Mouse (Mus musculus) liver, postnatal 0 days (tissue): ENCODE measurements around the gene Mier2. TPM values are rescaled to one million over a fixed set of nuclear protein-coding genes. Genes with fewer than 3 reads are reported as not detected.

ENCODE experiments used
- ATAC-seq: fragments of 200-750 bp; cut with Nextera tagmentation; 2 replicates; pipeline ENCODE4 v1.8.0; 2017; ENCODE audit warnings: mild to moderate bottlenecking, moderate library complexity
- DNase-seq: peaks from one replicate; pipeline ENCODE4 v3.0.0-alpha.2; 2016
- H3K27ac ChIP-seq: fragments of 300-500 bp; sonication (generic); 2 replicates; pipeline ENCODE4 v1.5.1; 2014; ENCODE audit warnings: antibody characterized with exemption, moderate library complexity, mild to moderate bottlenecking, low read depth
- H3K27me3 ChIP-seq: fragments of 300-500 bp; sonication (generic); 2 replicates; pipeline ENCODE4 v1.6.1; 2014; ENCODE audit warnings: low read length, control low read depth, mixed read lengths; ENCODE audit not compliant: insufficient read depth
- H3K36me3 ChIP-seq: fragments of 300-500 bp; sonication (generic); replicated peaks from 2 replicates; pipeline ENCODE4 v1.6.1; 2014; ENCODE audit warnings: mild to moderate bottlenecking, control low read depth, low read length, moderate library complexity, mixed read lengths; ENCODE audit not compliant: insufficient read depth
- H3K4me1 ChIP-seq: fragments of 300-500 bp; sonication (generic); 2 replicates; pipeline ENCODE4 v1.6.1; 2014; ENCODE audit warnings: antibody characterized with exemption, mild to moderate bottlenecking, control low read depth; ENCODE audit not compliant: insufficient read depth
- H3K4me2 ChIP-seq: fragments of 300-500 bp; sonication (generic); 2 replicates; pipeline ENCODE4 v1.6.1; 2014; ENCODE audit warnings: low read depth, mild to moderate bottlenecking, low read length, moderate library complexity, mixed read lengths
- H3K4me3 ChIP-seq: fragments of 300-500 bp; sonication (generic); 2 replicates; pipeline ENCODE4 v1.5.1; 2014; ENCODE audit warnings: low read depth, low read length
- H3K9ac ChIP-seq: fragments of 300-500 bp; sonication (generic); replicated peaks from 2 replicates; pipeline ENCODE4 v1.6.1; 2014; ENCODE audit warnings: mild to moderate bottlenecking, moderate library complexity
- H3K9me3 ChIP-seq: fragments of 300-500 bp; sonication (generic); 2 replicates; pipeline ENCODE4 v1.6.1; 2016; ENCODE audit warnings: mild to moderate bottlenecking, control low read depth, low read length, mixed read lengths
- CTCF ChIP-seq: sonication (generic); IDR thresholded peaks from 2 replicates; pipeline ENCODE4 v1.5.1; 2016; ENCODE audit warnings: antibody characterized with exemption, low read depth
- EP300 ChIP-seq: IDR thresholded peaks from 2 replicates; pipeline ENCODE4 v1.6.1; 2016; ENCODE audit warnings: antibody characterized with exemption, low read depth, mild to moderate bottlenecking
- WGBS: fragments of 180-500 bp; shearing (Covaris S2); extraction: QIAGEN DNeasy Blood & Tissue Kit; methylation state at CpG from one replicate; pipeline ENCODE4 v1.1.7; 2014; ENCODE audit not compliant: insufficient replicate concordance; 5-methylcytosine and 5-hydroxymethylcytosine counted together
- polyA plus RNA-seq: library from polyadenylated mRNA; unstranded; fragments of >200 nt; fragmentation: Nextera tagmentation; extraction: Ambion mirVana; gene quantifications from 2 replicates; pipeline ENCODE4 v1.2.1, GENCODE M21; 2015

Gene Mier2
- polyA plus RNA-seq, 1 experiment from 2014 or later: 8.6 TPM

DNA sequence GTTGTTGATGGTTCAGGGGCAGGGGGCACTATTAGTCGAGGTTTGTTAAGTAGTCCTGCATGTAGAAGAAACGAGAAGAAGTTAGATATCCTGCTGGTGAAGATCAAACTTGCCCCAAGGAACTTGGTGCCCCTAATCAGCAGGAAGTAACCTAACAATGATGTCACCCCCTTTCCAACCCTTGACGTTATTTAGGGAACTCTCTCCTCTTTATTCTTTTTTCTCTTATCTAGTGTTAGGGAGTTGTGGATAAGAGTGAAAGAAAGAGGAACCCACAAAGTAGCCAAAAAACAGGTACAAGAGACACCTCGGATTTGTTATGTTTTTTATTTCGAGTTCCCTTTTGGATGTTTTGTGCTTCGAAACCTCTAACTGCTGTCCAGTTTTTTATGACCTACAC is 39.1 kb upstream of the Mier2 start:
- no peak for TF ChIP-seq CTCF
- H3K4me1 ChIP-seq: no peaks in the 10 kb centered on the region
- no peak overlapping the region for H3K4me2 ChIP-seq
- no peaks in the 10 kb centered on the region for H3K36me3 ChIP-seq
- DNase-seq: no peak
- H3K9me3 ChIP-seq: no peaks in the 10 kb centered on the region
- no peak overlapping the region for H3K9ac ChIP-seq
- no peaks in the 10 kb centered on the region for H3K27me3 ChIP-seq
- H3K4me3 ChIP-seq: no peak overlapping the region
- ATAC-seq: no peak
- WGBS: 33% methylated on average over 6 of the region's 6 CpGs
- no peak overlapping the region for H3K27ac ChIP-seq

DNA sequence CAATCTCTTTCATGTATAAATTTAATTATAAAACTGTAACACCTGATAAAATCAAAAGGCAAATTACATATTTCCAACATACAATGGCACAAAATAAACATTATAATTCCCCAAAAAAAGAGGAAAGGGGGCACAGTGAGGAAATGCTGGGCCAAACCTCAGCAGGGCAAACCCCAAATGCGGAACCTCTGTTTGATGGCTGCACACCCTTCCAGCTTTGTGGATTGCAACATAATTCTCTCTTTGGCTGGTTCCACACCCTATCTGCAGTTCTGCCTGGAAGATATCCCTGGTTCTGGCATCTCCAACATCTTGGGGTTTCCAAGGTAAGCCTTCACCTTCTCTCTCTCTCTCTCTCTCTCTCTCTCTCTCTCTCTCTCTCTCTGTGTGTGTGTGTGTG is 35.7 kb upstream of the Mier2 start:
- no peak overlapping the region for H3K9ac ChIP-seq
- no peaks in the 10 kb centered on the region for H3K27me3 ChIP-seq
- H3K4me2 ChIP-seq: no peak overlapping the region
- H3K4me3 ChIP-seq: no peak overlapping the region
- H3K9me3 ChIP-seq: no peaks in the 10 kb centered on the region
- WGBS: 83% methylated on average over 1 of the region's 1 CpGs
- TF ChIP-seq CTCF (no peak), EP300 (no peak)
- no peaks in the 10 kb centered on the region for H3K36me3 ChIP-seq
- no peaks in the 10 kb centered on the region for H3K4me1 ChIP-seq
- DNase-seq (no peak), ATAC-seq (no peak)
- H3K27ac ChIP-seq: no peak overlapping the region

DNA sequence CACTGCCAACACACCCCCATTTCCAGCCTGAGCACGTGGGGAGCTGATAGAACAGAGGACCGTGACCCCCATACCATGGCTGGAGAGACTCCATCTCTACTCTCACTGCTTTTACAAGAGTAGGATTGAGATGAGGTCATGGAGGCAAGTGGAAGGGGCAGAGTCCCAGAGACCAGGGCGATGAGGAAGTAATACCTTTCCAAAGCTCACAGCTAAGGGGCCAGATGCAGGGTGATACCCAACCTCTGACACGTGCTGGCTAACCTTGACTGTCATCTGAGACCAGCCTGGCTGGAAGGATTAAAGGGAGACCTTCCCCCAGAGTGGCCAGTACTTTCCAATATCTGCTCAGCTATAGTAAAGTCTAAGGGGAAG is 32.7 kb upstream of the Mier2 start:
- Histone ChIP-seq H3K27ac (no peak overlapping the region), H3K4me1 (no peaks in the 10 kb centered on the region), H3K4me2 (no peak overlapping the region), H3K9ac (no peak overlapping the region), H3K36me3 (no peaks in the 10 kb centered on the region), H3K9me3 (no peaks in the 10 kb centered on the region), H3K27me3 (no peaks in the 10 kb centered on the region), H3K4me3 (no peak overlapping the region)
- WGBS: 53% methylated on average over 4 of the region's 4 CpGs
- TF ChIP-seq CTCF (no peak), EP300 (no peak)
- DNase-seq (peak; percentile 6), ATAC-seq (no peak)

DNA sequence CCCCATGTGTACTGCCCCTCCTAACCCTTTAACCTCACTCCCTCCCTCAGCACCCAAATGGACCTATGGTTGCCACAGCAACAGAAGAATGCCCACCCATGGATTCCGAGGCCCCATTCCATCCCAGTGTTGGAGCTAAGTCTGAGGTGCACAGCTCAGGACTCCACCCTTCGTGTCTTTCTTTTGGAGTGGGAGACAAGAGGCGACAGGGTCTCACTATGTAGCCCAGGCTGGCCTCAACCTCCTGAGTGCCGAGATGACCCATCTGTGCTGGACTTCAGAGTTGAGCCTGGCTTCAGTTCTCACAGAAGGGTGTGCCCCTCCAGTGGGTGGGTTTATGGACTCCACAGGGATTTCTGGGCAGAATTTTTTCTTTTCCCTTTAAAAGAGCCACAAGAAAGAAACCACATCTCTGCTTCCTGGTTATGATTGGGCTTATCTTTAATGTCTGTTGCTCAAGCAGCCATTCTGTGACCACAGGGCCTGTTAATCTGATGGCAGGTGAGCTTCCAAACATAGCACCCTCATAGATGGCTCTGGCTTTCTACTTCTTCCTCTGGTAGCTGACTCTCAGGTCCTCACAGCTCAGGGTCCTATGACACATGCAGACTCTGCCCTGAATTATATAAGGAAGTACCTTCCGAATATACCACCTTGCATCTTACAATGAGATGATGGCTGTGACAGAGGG is 32.2 kb upstream of the Mier2 start, which contains the start of gene Theg:
TSS of gene Theg (minus strand) at position 271 of the 691 bp plus-strand sequence.
- 68% methylated on average over 5 of the region's 5 CpGs for WGBS
- TF ChIP-seq CTCF (no peak), EP300 (no peak)

DNA sequence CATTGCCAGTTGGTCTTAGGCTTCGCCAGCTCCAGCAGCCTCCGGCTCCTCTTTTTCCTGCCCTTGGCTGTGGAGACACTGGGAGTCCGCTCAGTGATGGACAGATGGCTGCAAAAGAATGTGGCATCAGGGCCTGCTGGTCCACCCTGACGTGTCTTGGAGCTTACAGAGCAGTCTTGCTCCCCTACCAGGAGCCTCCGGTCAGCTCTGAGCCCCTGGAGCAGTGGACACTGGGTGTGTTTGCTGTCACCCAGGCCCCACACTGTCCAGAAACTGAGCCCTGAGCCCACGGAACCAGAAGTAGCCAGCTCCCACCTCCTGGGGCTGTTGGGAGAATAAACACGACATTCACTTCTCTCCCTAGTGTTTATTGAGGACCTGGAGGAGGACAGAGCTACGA is 31.2 kb upstream of the Mier2 start:
- Histone ChIP-seq H3K27ac (no peak overlapping the region), H3K36me3 (no peaks in the 10 kb centered on the region)
- ATAC-seq: no peak

More for the DNA sequence above, 32.2 kb upstream of the Mier2 start, which contains the start of gene Theg:
- DNase-seq (peak; percentile 8), ATAC-seq (no peak)
- Histone ChIP-seq H3K36me3 (no peaks in the 10 kb centered on the region), H3K4me1 (no peaks in the 10 kb centered on the region), H3K4me3 (no peak within 1 kb of the TSS), H3K27ac (no peak within 1 kb of the TSS), H3K4me2 (no peak within 1 kb of the TSS), H3K27me3 (no peaks in the 10 kb centered on the region), H3K9ac (no peak within 1 kb of the TSS), H3K9me3 (no peaks in the 10 kb centered on the region)

DNA sequence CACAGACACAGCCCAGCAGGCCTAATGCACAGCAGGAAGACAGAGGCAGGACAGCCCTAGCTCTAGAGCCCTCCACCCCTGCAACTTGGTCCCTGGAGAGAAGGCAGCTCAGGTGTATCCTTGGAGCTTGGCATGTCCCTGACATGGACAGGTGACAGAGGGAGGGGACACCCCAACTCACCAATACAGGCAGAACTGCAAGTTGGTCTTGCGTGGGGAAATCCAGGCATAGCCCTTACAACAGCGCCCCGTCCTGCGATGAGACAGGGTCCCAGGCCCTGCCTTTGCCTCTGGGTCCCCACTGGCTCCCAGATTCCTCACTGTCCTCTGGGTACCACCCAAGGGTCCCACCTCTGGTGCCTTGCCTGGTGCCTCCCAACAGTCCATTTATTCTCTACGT is 30.7 kb upstream of the Mier2 start:
- 85% methylated on average over 5 of the region's 5 CpGs for WGBS
- DNase-seq (no peak), ATAC-seq (no peak)
- no peak for TF ChIP-seq CTCF
- TF ChIP-seq EP300: no peak
- Histone ChIP-seq H3K9me3 (no peaks in the 10 kb centered on the region), H3K27ac (no peak overlapping the region), H3K9ac (no peak overlapping the region), H3K4me2 (no peak overlapping the region), H3K4me3 (no peak overlapping the region), H3K36me3 (no peaks in the 10 kb centered on the region), H3K27me3 (no peaks in the 10 kb centered on the region), H3K4me1 (no peaks in the 10 kb centered on the region)

More for the DNA sequence above, 31.2 kb upstream of the Mier2 start:
- Histone ChIP-seq H3K4me2 (no peak overlapping the region), H3K4me1 (no peaks in the 10 kb centered on the region), H3K9me3 (no peaks in the 10 kb centered on the region), H3K27me3 (no peaks in the 10 kb centered on the region), H3K9ac (no peak overlapping the region), H3K4me3 (no peak overlapping the region)
- no peak for TF ChIP-seq EP300
- TF ChIP-seq CTCF: no peak
- 64% methylated on average over 8 of the region's 8 CpGs for WGBS
- peak; percentile 11 for DNase-seq

DNA sequence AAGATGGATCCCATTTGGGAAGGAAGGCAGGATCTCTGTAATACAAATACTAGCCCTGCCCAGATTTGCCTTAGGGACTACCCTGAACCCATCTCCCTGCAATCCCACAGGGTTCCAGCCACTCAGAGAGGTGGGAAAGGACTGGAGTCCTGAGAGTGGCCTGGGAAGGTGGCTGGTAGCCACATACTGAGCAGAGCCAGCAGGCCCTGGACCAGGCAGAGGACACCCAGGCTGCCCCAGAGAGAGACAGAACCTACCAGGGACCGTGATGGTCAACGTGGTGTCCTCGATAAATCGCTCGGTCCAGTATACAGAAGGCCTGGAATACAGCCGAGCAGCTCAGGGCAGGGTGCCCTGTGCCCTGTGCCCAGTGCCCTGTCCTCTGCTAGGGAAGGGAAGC is 30.1 kb upstream of the Mier2 start:
- 87% methylated on average over 6 of the region's 6 CpGs for WGBS
- no peak for ATAC-seq
- Histone ChIP-seq H3K27me3 (no peaks in the 10 kb centered on the region), H3K4me3 (no peak overlapping the region), H3K27ac (no peak overlapping the region), H3K4me1 (no peaks in the 10 kb centered on the region), H3K9me3 (no peaks in the 10 kb centered on the region), H3K4me2 (no peak overlapping the region), H3K36me3 (no peaks in the 10 kb centered on the region), H3K9ac (no peak overlapping the region)
- peak; percentile 9 for DNase-seq
- no peak for TF ChIP-seq CTCF
- TF ChIP-seq EP300: no peak
